Mouse (Mus musculus): ENCODE measurements around the gene Chml. TPM values are rescaled to one million over a fixed set of nuclear protein-coding genes. Genes with fewer than 3 reads are reported as not detected.

Chml gene
- 6.8 TPM for total RNA-seq (2023)

DNA sequence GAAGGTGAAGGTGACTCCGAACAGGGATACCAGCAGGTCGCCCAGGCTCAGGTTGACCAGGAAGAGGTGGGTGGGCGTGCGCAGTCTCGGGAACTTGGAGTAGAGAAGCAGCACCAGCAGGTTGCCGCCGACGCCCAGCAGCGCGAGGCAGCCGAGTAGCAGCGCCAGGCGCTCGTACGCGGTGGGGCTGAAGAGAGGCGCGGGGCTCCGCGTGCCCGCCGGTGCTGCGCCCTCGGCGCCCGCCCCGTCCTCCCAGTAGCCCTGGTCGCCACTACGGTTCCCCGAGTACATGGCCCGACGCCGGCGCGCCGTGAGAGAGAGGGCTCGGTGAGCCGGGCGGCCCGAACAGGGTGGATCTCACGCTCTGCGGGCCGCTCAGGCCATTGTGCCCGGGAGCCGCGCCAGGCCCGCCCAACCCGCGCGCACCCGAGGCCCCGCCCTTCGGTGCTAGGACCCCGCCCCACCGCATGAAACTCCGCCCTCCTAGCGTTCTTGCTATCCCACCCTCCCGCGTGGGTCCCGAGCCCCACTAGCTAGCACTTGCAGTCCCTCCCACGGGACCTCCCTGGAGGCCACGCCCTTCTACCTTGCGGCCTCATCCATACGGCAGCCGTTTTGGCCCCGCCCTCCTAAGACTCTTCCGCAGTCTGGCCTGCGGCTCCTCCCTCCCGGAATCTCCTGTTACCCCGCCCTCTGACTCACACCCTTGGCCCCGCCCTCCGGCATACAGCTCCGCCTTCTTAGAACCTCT lies at the start of gene Chml, which contains the start of gene Opn3:
TSS of gene Chml (minus strand) at position 656 of the 751 bp plus-strand sequence.
TSS of gene Opn3 (minus strand) at position 531 of the 751 bp plus-strand sequence.

DNA sequence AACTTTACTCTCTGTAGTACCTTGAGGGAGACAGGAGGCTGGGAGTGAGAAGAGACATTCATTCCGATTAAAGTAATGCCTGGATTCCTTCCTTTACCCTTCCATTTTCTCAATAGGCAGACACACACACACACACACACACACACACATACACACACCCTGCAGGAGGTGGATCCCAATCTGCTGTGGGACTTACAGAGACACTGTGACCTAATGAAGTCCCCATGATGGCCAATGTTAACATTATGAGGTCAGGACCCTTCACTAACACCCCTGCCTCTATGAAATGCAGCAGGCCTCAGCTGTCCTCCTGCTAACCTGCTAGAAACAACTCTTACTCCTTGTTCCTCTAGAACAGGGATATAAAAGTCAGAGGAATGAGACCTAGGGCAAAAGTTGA lies 5.6 kb upstream of the Chml start, which contains the start of gene Wdr64:
TSS of gene Wdr64 (plus strand) at position 301 of the 400 bp plus-strand sequence.

Other genes starting within 250 kb of the Chml start
- gene Rgs7, start 200.4 kb downstream of the Chml start, total RNA-seq (2023): not detected
- gene Kmo, start 72.5 kb downstream of the Chml start, total RNA-seq (2023): 7.8 TPM
- 14.8 TPM for gene Fh1, start 67.3 kb downstream of the Chml start, total RNA-seq (2023)
- not detected for gene Opn3, start 125 bp downstream of the Chml start, total RNA-seq (2023)
- not detected for gene Wdr64, start 5.7 kb upstream of the Chml start, total RNA-seq (2023)
- 1.6 TPM for gene Exo1, start 187.7 kb upstream of the Chml start, total RNA-seq (2023)
- not detected for gene Gm38100, start 227.4 kb upstream of the Chml start, total RNA-seq (2023)